Mouse (Mus musculus) CH12.LX (cell line): ENCODE data around the gene Arih2.
A peak's percentile ranks its signal among the peaks of the same experiment; 100 is the strongest.

Source experiments
- BHLHE40 ChIP-seq: IDR thresholded peaks from 2 replicates; pipeline ENCODE4 v1.6.1; 2011; ENCODE audit warnings: mild to moderate bottlenecking, low read depth, low read length, improper control_type of control experiment
- CTCF ChIP-seq, 2 experiments: IDR thresholded peaks in 1 of 2; conservative IDR thresholded peaks in 1 of 2; 2 replicates each; pipeline ENCODE4 v1.5.1; 2011 to 2012; ENCODE audit warnings: low read depth in 2 of 2, low read length in 2 of 2, improper control_type of control experiment in 1 of 2, inconsistent platforms in 1 of 2, mild to moderate bottlenecking in 1 of 2, moderate library complexity in 1 of 2
- EP300 ChIP-seq: IDR thresholded peaks from 2 replicates; pipeline ENCODE4 v1.6.1; 2011; ENCODE audit warnings: low read length, improper control_type of control experiment
- GABPA ChIP-seq: IDR thresholded peaks from 2 replicates; pipeline ENCODE4 v1.6.1; 2012; ENCODE audit warnings: low read depth, low read length, improper control_type of control experiment, inconsistent platforms; ENCODE audit not compliant: insufficient replicate concordance
- IRF4 ChIP-seq: IDR thresholded peaks from 2 replicates; pipeline ENCODE4 v1.6.1; 2014; ENCODE audit warnings: low read depth, mild to moderate bottlenecking, inconsistent platforms, low read length, improper control_type of control experiment
- JUND ChIP-seq: conservative IDR thresholded peaks from 2 replicates; pipeline ENCODE4 v1.6.1; 2011; ENCODE audit warnings: low read depth, low read length, improper control_type of control experiment
- KAT2A ChIP-seq: IDR thresholded peaks from 2 replicates; pipeline ENCODE4 v1.6.1; 2012; ENCODE audit warnings: low read length, improper control_type of control experiment, inconsistent platforms; ENCODE audit not compliant: insufficient replicate concordance
- MAX ChIP-seq: IDR thresholded peaks from 2 replicates; pipeline ENCODE4 v1.6.1; 2011; ENCODE audit warnings: low read length, improper control_type of control experiment
- MAZ ChIP-seq: IDR thresholded peaks from 2 replicates; pipeline ENCODE4 v1.6.1; 2012; ENCODE audit warnings: low read depth, mild to moderate bottlenecking, inconsistent platforms, low read length, improper control_type of control experiment, moderate library complexity
- MXI1 ChIP-seq: IDR thresholded peaks from 2 replicates; pipeline ENCODE4 v1.6.1; 2011; ENCODE audit warnings: mild to moderate bottlenecking, low read depth, low read length, improper control_type of control experiment
- NRF1 ChIP-seq: IDR thresholded peaks from 2 replicates; pipeline ENCODE4 v1.6.1; 2014; ENCODE audit warnings: low read depth, mild to moderate bottlenecking, inconsistent platforms, low read length, improper control_type of control experiment, moderate library complexity
- POLR2A ChIP-seq: IDR thresholded peaks from 2 replicates; pipeline ENCODE4 v1.6.1; 2011; ENCODE audit warnings: low read depth, mild to moderate bottlenecking, improper control_type of control experiment, low read length
- SMC3 ChIP-seq: IDR thresholded peaks from 2 replicates; pipeline ENCODE4 v1.6.1; 2011; ENCODE audit warnings: low read depth, low read length, improper control_type of control experiment
- USF1 ChIP-seq: IDR thresholded peaks from 2 replicates; pipeline ENCODE4 v1.6.1; 2014; ENCODE audit warnings: low read depth, mild to moderate bottlenecking, inconsistent platforms, low read length, improper control_type of control experiment

- TF ChIP-seq POLR2A, result peak; percentile 16; the same call in 1 of the 2 replicates
- TF ChIP-seq EP300, result no peak
- no peak for TF ChIP-seq KAT2A
- TF ChIP-seq JUND, result no peak
- no peak for TF ChIP-seq CTCF (conservative IDR thresholded peaks at IDR 0.05 in 1 of 2, IDR thresholded peaks at IDR 0.05 in 1 of 2; ENCODE audit: low read depth in 2 of 2, low read length in 2 of 2)
- 0 out of 2 replicates have a peak, but pooled peaks have one; percentile 43 for TF ChIP-seq BHLHE40
- TF ChIP-seq GABPA, result no peak
- TF ChIP-seq USF1, result no peak
- no peak for TF ChIP-seq IRF4
- no peak for TF ChIP-seq MXI1
- no peak for TF ChIP-seq NRF1
- no peak for TF ChIP-seq MAZ
- no peak for TF ChIP-seq MAX
- no peak for TF ChIP-seq SMC3
Observed at GRCm38 (mm10) chr9:108565881-108566814, 83.0 kb downstream of the Arih2 start.
